Mouse (Mus musculus): ENCODE measurements at regions not wholly inside any gene's neighbourhood (a gene's known extent, or its start where the extent isn't known, plus 50 kb on each side); places are given as distances from the start of the nearest gene placed in this dataset.

DNA sequence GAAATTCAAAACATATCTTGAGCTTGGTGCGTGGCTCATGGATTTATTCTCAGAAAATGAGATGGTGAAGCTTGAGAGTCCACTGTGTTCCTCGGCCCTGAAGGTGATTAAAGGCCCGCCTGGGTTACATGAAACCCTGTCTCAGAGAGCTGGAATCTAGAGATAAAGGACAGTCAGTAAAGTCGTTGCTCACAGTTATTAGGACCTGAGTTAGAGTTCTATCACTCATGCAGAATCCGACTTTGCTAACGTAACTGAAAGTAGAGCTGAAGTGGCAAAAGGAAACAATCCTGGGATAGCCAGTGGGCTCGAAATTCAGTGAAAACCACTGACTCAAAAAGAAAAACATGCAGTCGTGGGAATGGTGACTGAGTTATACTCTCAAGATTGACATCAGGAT, 198.9 kb upstream of the Sema3a start:
- DNase-seq (ENCODE audit: low spot score), result no peak

DNA sequence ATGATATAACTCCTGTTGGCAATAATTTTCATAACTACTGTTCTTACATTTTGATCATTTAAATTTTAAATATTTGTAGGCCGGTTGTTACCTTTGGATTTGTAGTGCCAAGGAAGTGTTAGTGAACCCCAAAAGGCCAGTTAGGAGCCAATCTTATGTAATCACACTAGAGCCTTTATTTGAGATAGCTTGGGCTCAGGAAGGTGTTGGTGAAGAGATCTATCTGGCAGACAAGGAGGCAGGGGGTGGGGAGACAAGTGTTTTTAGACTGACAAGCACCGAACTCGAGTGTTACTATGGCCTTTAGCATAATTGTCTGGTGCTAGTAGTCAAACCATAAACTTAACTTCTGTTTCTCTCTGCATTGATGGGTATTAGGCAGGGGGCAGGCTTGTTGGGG, 198.0 kb upstream of the Sema3a start:
- no peak for DNase-seq (ENCODE audit: low spot score)

DNA sequence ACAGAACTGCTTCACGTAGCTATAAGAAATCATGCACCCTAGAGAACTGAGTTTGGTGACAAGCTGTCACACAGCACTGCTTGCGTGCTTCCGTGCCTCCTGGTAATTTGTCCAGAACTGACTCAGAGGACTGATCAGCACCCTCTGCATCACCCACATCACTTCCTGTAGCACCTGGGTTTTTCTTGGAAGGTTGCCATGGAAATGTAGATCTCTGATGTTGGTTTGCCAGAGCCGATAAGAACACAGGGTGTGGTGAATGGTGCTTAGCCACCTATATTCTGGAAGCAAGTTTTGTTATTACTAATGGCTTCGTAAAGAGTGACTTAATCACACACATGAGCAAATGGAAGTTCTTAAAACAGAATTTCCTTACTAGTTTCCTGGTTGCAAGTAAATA, 188.2 kb upstream of the Sema3a start:
- no peak for DNase-seq (ENCODE audit: low spot score)

DNA sequence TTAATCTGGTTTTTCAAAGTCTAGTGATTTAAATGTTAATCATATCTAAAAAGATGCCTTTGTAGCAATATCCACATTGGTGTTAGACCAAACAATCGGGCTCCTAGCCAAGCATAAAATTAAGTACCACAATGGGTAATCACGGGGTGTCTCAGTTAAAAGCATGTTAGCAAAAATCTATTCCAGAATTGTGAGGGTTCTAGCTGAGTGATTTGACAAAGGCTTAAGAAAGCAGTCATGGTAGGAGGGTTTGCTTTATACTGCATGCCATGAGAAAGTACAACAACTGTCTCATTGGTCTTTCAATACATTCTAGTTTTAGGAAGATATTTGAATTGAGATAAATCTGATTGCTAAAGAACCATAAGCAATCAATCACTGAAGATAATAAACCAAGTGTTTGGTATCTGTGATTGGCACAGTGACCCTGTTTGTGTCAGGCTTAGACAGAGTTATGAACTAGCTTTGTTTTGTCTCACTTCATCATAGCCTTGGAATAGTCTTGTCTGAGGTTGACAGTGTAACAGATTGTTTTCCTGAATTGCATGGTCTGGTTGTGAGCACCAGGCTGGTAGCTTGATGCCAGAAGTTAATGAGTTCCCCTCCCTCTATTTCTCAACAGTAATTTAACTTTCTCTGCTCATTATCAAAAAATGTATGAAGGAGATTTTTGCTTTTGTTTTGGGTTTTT, 186.9 kb upstream of the Sema3a start:
- DNase-seq (ENCODE audit: low spot score), result no peak

DNA sequence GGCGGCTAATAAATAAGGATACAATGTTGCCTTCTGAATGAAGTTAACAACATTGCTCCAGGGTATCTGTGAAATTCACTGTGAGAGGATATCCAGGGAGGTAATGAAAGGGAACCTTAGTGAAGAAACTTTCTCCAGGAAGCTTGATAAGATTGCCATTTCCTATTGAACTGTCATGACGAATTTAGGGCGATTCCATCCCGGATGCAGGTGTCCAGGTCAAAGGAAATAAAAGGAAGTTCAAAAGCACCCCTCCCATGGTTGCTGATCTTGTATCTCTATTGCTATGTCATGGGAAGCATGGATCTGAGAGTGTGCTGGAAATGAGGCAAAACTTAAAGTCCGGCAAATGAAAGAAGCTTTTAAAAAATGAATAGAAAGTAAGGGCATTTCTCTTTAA, 180.7 kb upstream of the Sema3a start:
- DNase-seq (ENCODE audit: low spot score), result no peak

DNA sequence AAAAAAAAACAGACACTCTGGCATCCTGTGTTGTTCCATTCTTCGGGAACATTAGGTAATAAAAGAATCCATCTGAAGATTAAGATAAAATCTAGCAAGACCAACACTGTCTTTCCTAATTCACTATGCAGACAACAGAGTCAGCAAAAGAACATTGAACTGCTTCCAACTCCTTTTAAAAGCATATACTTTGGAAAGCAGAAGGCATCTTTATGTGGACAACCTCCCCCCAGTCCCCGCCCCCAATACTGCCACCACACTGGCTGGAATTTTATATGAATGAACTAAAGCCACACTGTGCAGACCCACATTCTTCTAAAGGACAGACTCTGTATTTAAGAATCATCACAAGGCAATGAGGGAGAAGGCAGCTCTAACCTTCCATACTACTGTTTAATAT, 176.7 kb upstream of the Sema3a start:
- no peak for DNase-seq (ENCODE audit: low spot score)

DNA sequence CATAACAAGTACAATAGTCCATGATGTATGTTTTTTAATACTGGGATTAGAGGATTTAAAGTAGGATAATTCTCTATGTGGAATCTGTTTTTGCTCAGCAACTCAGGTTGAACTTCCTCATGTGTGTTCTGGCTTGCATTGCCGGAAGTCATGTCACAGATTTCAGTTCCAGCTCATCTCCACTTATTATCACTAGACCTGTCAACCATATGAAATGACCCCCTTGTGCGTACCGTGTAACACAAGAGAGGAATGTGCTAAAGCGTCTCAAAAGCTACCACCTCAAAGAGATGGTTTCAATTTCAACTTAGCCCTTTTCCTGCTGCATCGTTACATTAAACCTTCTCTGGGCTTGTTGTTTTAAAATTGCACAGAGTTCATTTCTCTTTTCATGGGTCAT, 154.2 kb upstream of the Sema3a start:
- DNase-seq (ENCODE audit: low spot score), result no peak

DNA sequence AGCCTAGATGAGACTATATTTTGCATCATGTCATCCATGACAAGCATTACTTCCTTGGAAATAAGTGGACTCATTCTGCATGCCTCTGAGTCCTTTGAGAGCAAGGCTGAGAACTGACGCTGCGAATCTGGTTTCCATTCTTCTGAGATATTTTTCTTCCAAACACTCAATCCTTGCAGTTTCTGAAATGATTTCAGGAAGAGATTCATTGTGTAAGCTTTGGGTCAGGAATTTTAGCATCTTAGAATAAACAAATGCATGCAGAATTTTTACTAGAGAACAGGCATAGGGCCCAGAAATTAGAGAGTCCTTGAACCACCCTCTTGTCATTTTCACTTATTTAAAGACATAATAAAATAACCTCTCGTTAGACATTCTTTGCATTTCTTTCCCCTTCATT, 151.5 kb upstream of the Sema3a start:
- DNase-seq (ENCODE audit: low spot score), result no peak

DNA sequence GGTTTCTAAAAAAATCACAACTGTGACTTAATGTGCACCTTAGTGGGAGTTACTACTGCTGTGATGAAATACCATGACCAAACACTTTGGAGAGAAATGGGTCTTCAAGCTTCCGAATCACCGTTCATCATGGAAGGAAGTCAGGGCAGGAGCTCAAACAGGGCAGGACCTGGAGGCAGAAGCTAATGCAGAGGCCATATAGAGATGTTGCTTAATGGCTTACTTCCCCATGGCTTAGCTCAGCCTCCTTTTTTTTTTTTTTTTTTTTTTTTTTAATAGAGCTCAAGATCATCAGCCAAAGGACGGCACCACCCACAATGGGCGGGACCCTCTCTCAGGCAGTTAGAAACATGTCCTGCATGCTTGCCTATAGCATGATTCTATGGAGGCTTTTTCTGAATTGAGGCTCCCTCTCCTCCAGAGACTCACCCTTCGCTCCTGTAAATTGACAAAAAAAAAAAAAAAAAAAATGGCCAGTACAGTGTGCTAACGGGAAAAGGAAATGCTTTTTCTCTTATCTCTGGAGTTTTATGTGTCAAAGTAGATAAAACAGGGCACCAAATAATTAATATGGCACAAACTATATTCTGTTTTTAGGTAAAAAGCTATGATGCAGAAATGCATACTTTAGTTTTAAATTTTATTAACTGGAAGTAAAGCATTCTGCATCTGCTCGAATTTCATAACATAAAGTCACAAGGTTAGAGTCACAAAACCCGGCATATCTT, 149.0 kb upstream of the Sema3a start:
- no peak for DNase-seq (ENCODE audit: low spot score)

DNA sequence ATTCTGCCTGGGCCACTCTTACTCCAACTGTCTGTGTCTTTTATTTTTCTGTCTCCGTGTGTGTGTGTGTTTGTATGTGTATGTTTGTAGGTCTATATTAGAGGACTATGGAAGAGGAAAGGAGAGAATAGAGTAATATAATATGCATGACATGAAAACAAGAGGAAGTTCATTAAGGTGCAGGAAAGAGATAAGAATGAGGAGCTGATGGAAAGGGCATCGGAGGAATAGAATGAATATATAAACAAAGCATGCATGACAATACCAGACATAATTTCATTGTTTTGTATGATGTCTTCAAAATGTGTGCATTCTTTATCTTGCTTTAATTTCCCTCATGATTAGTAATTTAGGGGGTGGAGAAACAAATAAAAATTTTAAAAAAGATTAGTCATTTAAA, 147.3 kb upstream of the Sema3a start:
- DNase-seq (ENCODE audit: low spot score), result no peak

DNA sequence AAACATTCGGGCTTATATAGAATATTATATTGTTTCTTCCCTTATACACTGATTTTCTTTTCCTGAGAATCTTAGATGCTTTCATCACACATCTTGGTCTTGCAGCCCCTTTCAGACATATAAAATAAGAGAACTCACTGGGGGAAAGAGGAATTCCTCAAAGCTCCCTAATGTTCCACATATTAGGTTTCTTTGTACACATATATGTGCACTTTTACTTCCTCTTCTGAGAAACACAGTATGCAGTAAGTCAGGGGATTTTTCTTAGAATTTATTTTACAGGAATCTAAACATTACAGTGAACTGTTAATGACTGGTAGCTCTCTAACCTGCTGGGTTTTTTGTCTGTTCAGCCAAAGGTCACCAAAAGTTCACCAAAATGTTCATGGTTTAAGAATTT, 131.4 kb upstream of the Sema3a start:
- no peak for DNase-seq (ENCODE audit: low spot score)

DNA sequence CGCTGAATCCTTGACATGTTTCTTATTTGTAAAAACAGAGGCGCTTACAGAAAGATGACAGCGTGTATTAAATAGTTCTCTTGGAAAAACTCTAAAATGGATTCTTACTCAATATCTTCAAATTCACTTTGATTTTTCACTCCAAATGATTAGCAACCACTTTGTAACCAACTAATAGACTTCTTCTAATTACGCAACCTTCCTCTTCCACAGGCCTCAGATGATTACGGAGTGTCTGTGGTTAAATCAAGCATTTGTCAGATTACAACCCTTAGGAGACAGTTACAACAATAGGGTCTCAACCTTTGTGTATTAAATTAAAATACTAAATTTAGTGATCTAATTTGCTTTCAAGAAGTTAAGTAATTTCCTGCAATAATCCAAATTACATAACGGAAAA, 127.8 kb upstream of the Sema3a start:
- DNase-seq (ENCODE audit: low spot score), result no peak

DNA sequence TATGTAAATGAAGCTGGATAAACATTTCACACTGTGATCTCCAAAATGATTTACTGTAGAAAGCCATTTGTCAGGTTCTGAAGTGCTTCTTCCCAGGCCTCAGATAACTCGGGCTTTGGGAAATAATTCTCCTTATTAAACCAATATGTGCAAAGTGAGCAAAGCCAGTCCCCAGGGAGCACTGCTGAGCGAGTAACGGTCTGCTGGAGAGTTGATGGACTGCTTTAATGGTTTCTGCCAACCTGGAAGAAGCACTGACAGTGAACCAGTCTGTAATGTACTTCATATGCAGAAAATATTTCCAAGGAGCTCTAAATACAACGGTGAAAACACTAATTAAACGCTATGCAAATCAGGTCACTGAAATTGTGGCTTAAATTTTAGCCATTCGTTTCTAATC, 118.1 kb upstream of the Sema3a start:
- no peak for DNase-seq (ENCODE audit: low spot score)

DNA sequence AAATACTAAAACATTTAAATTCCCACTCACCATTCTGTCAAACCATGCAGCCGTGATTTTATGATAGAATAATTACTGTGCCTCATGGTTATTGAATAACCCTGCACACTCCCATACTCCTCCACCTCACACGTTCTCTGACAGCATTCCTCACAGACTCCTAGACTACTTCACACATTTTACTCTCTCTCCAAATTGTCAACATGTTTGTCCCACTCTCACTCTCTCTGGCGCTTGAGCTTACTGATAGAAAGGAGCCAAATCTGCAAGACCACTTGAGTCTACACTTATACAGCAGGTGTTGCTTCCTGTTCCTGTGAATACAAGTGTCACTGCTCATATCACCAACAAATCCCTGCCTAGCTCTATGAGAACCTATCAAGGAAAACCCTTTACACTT, 102.9 kb upstream of the Sema3a start:
- no peak for DNase-seq (ENCODE audit: low spot score)

DNA sequence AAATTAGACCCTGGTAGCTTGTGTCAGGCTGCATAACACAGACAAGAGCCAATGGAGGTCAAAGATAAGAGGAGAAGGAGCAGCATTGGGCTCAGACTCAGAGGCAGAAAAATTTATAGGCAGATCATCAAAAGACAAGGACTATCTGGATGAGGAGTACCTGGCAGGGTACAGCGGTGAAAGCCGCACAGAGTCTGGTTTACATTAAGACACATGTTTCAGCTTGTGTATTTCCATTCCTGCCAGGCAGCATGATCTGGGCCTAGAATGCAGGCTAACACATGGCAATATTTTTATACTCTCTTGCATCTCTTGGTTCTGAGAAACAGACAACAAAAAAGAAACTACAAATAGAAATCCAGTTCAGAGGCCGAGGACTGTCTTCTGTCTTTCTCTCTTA, 91.9 kb upstream of the Sema3a start:
- DNase-seq (ENCODE audit: low spot score), result no peak

DNA sequence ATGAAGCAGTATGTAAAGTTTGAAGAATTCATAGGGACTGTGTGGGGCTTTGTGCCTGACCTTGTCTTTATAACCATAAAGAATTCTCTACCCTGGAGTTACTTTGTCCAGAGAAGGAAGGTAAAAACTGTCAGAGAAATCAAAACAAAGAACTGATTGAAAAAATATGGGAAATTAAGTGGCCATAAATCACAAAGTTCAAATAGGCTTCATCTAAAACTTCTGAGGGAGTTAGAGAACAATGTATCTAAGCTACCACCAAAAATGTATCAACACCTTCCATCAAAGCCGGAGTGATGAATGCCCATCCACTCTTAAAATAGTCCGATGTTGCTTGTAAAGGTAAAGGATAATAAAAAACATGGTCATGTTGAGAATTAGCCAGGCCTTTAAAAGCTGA, 89.1 kb upstream of the Sema3a start:
- DNase-seq (ENCODE audit: low spot score), result no peak

DNA sequence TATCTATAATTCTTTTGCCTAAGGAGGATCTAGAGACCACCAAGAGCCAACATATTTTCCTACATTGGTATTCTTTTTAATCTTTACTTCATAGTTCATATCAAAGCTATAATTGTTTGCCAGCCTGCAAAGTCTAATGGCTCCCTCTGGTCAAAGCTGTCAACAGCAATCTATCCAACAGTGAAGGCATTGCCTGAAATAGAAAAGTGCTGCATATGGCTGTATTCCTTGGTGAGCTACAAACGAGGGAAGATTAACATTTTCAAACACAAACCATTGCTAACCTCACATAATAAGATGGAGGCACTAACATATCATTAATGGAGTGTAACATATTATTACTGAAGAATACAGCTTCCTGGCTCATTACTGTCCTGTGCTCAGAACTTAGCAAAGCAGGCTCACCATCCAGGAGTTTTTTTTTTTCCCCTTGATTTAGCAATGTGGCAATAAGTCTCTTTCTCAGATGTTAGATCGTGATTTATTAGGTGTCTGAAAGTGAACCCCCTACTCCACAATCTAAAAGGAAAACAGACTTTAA, 66.3 kb upstream of the Sema3a start:
- DNase-seq (ENCODE audit: low spot score), result no peak

DNA sequence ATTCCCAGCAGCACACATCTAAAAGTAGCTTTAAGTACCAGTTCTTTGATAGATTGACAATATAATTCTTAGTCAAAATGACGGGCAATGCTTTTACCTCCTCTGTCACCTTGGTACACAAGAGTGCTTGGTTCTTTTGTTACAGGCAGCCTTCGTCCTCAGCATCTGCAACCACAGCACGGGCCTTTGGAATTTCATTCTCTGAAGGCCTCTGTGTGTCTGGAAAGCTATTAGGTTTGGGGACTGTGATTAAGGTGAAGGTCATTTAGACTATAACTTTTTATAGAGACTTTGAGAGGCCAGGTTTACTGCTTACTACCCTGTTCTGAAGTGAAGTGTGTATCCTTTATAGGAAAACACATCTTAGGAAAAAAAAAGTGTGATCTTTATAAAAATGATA, 58.3 kb upstream of the Sema3a start:
- no peak for DNase-seq (ENCODE audit: low spot score)
